Mouse (Mus musculus) neural tube, embryonic 15.5 days (tissue): Measurements from ENCODE around the gene Khdrbs1. TPM values are rescaled to one million over a fixed set of nuclear protein-coding genes. Genes with fewer than 3 reads are reported as not detected.
"Not testable (repeated sequence)": the region's sequence is repeated elsewhere in the genome, so short reads cannot be mapped to it uniquely, and the experiment has no call there.

Source experiments
- ATAC-seq: fragments of 200-750 bp; cut with Nextera tagmentation; 2 replicates; pipeline ENCODE4 v1.8.0; 2017; ENCODE audit warnings: mild to moderate bottlenecking, moderate TSS enrichment, moderate library complexity; ENCODE audit not compliant: low FRiP score
- H3K27ac ChIP-seq: fragments of 300-500 bp; sonication (generic); replicated peaks from 2 replicates; pipeline ENCODE4 v1.5.1; 2015; ENCODE audit warnings: mild to moderate bottlenecking, inconsistent platforms
- H3K27me3 ChIP-seq: fragments of 300-500 bp; sonication (generic); replicated peaks from 2 replicates; pipeline ENCODE4 v1.6.1; 2015; ENCODE audit warnings: inconsistent platforms
- H3K36me3 ChIP-seq: fragments of 300-500 bp; sonication (generic); 2 replicates; pipeline ENCODE4 v1.6.1; 2015; ENCODE audit warnings: inconsistent platforms
- H3K4me1 ChIP-seq: fragments of 300-500 bp; sonication (generic); 2 replicates; pipeline ENCODE4 v1.6.1; 2015; ENCODE audit warnings: inconsistent platforms
- H3K4me2 ChIP-seq: fragments of 300-500 bp; sonication (generic); 2 replicates; pipeline ENCODE4 v1.6.1; 2015; ENCODE audit warnings: inconsistent platforms, mild to moderate bottlenecking, moderate library complexity
- H3K4me3 ChIP-seq: fragments of 300-500 bp; sonication (generic); replicated peaks from 2 replicates; pipeline ENCODE4 v1.5.1; 2015; ENCODE audit warnings: mild to moderate bottlenecking, inconsistent platforms
- H3K9ac ChIP-seq: fragments of 300-500 bp; sonication (generic); replicated peaks from 2 replicates; pipeline ENCODE4 v1.6.1; 2015; ENCODE audit warnings: mild to moderate bottlenecking, inconsistent platforms
- H3K9me3 ChIP-seq: fragments of 300-500 bp; sonication (generic); replicated peaks from 2 replicates; pipeline ENCODE4 v1.6.1; 2016; ENCODE audit warnings: inconsistent platforms
- WGBS: fragments of 180-500 bp; shearing (Covaris S2); methylation state at CpG from one replicate; pipeline ENCODE4 v1.1.7; 2015; ENCODE audit warnings: mixed read lengths; 5-methylcytosine and 5-hydroxymethylcytosine counted together
- polyA plus RNA-seq: library from polyadenylated mRNA; unstranded; fragments of >200 nt; fragmentation: Nextera tagmentation; extraction: Ambion mirVana; gene quantifications from 2 replicates; pipeline ENCODE4 v1.2.1, GENCODE M21; 2015

Gene Khdrbs1
- polyA plus RNA-seq, 1 experiment from 2014 or later = 105 TPM

GRCm38 (mm10) chr4:129700661-129701060 lies 41.4 kb downstream of the Khdrbs1 start:
- H3K4me2 ChIP-seq, ATAC-seq, H3K9me3 ChIP-seq, H3K27me3 ChIP-seq, H3K9ac ChIP-seq, H3K4me3 ChIP-seq: not testable (repeated sequence)
- peaks cover 19% of the 10 kb centered on the region for H3K36me3 ChIP-seq
- WGBS = 94% methylated on average over 6 of the region's 6 CpGs
- H3K4me1 ChIP-seq = peaks cover 58% of the 10 kb centered on the region
- peak overlapping the region; percentile 85; the same call in 1 of the 2 replicates for H3K27ac ChIP-seq

- 64% methylated on average over 1 of the region's 1 CpGs for WGBS
- Histone ChIP-seq H3K4me2 (no peak overlapping the region), H3K9me3 (no peaks in the 10 kb centered on the region), H3K27ac (no peak overlapping the region), H3K4me1 (peaks cover 62% of the 10 kb centered on the region), H3K9ac (no peak overlapping the region), H3K27me3 (no peaks in the 10 kb centered on the region), H3K4me3 (no peak overlapping the region), H3K36me3 (peaks cover 17% of the 10 kb centered on the region)
- no peak for ATAC-seq
Observed at GRCm38 (mm10) chr4:129700216-129700615, 41.9 kb downstream of the Khdrbs1 start.

- Histone ChIP-seq H3K4me3 (peak overlapping the region; percentile 69), H3K27me3 (no peaks in the 10 kb centered on the region), H3K4me1 (peaks cover 54% of the 10 kb centered on the region), H3K36me3 (peaks cover 20% of the 10 kb centered on the region), H3K4me2 (peak overlapping the region; percentile 67), H3K27ac (peak overlapping the region; percentile 97), H3K9ac (peak overlapping the region; percentile 72), H3K9me3 (no peaks in the 10 kb centered on the region)
- no peak for ATAC-seq
- WGBS = 80% methylated on average over 7 of the region's 7 CpGs
Observed at GRCm38 (mm10) chr4:129697191-129697590, 44.9 kb downstream of the Khdrbs1 start.

- Histone ChIP-seq H3K4me3 (peak within 1 kb of the TSS; percentile 69), H3K9me3 (no peaks in the 10 kb centered on the region), H3K36me3 (peaks cover 28% of the 10 kb centered on the region), H3K9ac (peak within 1 kb of the TSS; percentile 72), H3K4me2 (peak within 1 kb of the TSS; percentile 67), H3K27ac (peak within 1 kb of the TSS; percentile 97), H3K27me3 (no peaks in the 10 kb centered on the region), H3K4me1 (peaks cover 46% of the 10 kb centered on the region)
- peak; percentile 89 for ATAC-seq
- under 1% methylated on average over 57 of the region's 57 CpGs for WGBS
Observed at GRCm38 (mm10) chr4:129696158-129696985, 45.7 kb downstream of the Khdrbs1 start, which contains the start of gene Tmem39b. Gene Tmem39b (minus strand): TSS chr4:129696838.

- WGBS = 22% methylated on average over 6 of the region's 6 CpGs
- ATAC-seq = peak; percentile 0; the same call in 1 of the 2 replicates
- Histone ChIP-seq H3K4me3 (peak overlapping the region; percentile 69), H3K4me1 (peaks cover 44% of the 10 kb centered on the region), H3K4me2 (peak overlapping the region; percentile 67), H3K9me3 (no peaks in the 10 kb centered on the region), H3K36me3 (peaks cover 31% of the 10 kb centered on the region), H3K27ac (peak overlapping the region; percentile 97), H3K9ac (peak overlapping the region; percentile 72), H3K27me3 (no peaks in the 10 kb centered on the region)
Observed at GRCm38 (mm10) chr4:129695815-129696157, 46.3 kb downstream of the Khdrbs1 start.

- H3K9me3 ChIP-seq = no peaks in the 10 kb centered on the region
- H3K4me2 ChIP-seq = no peak overlapping the region
- WGBS = 96% methylated on average over 6 of the region's 6 CpGs
- peaks cover 87% of the 10 kb centered on the region for H3K36me3 ChIP-seq
- no peaks in the 10 kb centered on the region for H3K27me3 ChIP-seq
- H3K9ac ChIP-seq = no peak overlapping the region
- no peak overlapping the region for H3K27ac ChIP-seq
- ATAC-seq = no peak
- H3K4me3 ChIP-seq = no peak overlapping the region
- H3K4me1 ChIP-seq = no peaks in the 10 kb centered on the region
Observed at GRCm38 (mm10) chr4:129684531-129684930, 57.6 kb downstream of the Khdrbs1 start.

GRCm38 (mm10) chr4:129683901-129684493 lies 58.1 kb downstream of the Khdrbs1 start:
- Histone ChIP-seq H3K4me1 (no peaks in the 10 kb centered on the region), H3K4me2 (no peak overlapping the region), H3K27me3 (no peaks in the 10 kb centered on the region), H3K27ac (no peak overlapping the region), H3K36me3 (peaks cover 86% of the 10 kb centered on the region), H3K9me3 (no peaks in the 10 kb centered on the region), H3K9ac (no peak overlapping the region), H3K4me3 (no peak overlapping the region)
- ATAC-seq = no peak
- 91% methylated on average over 11 of the region's 11 CpGs for WGBS

- Histone ChIP-seq H3K4me1 (no peaks in the 10 kb centered on the region), H3K36me3 (peaks cover 89% of the 10 kb centered on the region), H3K27me3 (no peaks in the 10 kb centered on the region), H3K27ac (no peak overlapping the region), H3K4me3 (no peak overlapping the region), H3K9ac (no peak overlapping the region), H3K9me3 (no peaks in the 10 kb centered on the region), H3K4me2 (no peak overlapping the region)
- WGBS = 95% methylated on average over 11 of the region's 11 CpGs
- ATAC-seq = no peak
Observed at GRCm38 (mm10) chr4:129681837-129682236, 60.3 kb downstream of the Khdrbs1 start.

- Histone ChIP-seq H3K27me3 (no peaks in the 10 kb centered on the region), H3K27ac (peak overlapping the region; percentile 92), H3K4me2 (peak overlapping the region; percentile 74), H3K9me3 (no peaks in the 10 kb centered on the region), H3K9ac (peak overlapping the region; percentile 90), H3K36me3 (peaks cover 23% of the 10 kb centered on the region), H3K4me3 (peak overlapping the region; percentile 90), H3K4me1 (peaks cover 24% of the 10 kb centered on the region)
- ATAC-seq = peak; percentile 67; the same call in 1 of the 2 replicates
- 9% methylated on average over 10 of the region's 10 CpGs for WGBS
Observed at GRCm38 (mm10) chr4:129672878-129673449, 69.1 kb downstream of the Khdrbs1 start.

GRCm38 (mm10) chr4:129672083-129672877 lies 69.8 kb downstream of the Khdrbs1 start, which contains the start of gene Kpna6:
Gene Kpna6 (minus strand): TSS chr4:129672767.
- Histone ChIP-seq H3K27me3 (no peaks in the 10 kb centered on the region), H3K4me1 (peaks cover 24% of the 10 kb centered on the region), H3K9me3 (no peaks in the 10 kb centered on the region), H3K36me3 (peaks cover 21% of the 10 kb centered on the region), H3K27ac (peak within 1 kb of the TSS; percentile 92), H3K4me3 (peak within 1 kb of the TSS; percentile 90), H3K4me2 (peak within 1 kb of the TSS; percentile 74), H3K9ac (peak within 1 kb of the TSS; percentile 90)
- under 1% methylated on average over 63 of the region's 65 CpGs for WGBS
- peak; percentile 88 for ATAC-seq

GRCm38 (mm10) chr4:129671491-129672082 lies 70.5 kb downstream of the Khdrbs1 start:
- H3K4me3 ChIP-seq = peak overlapping the region; percentile 90
- peak overlapping the region; percentile 90 for H3K9ac ChIP-seq
- H3K4me1 ChIP-seq = peaks cover 24% of the 10 kb centered on the region
- WGBS = 10% methylated on average over 12 of the region's 12 CpGs
- peaks cover 18% of the 10 kb centered on the region for H3K36me3 ChIP-seq
- H3K9me3 ChIP-seq = no peaks in the 10 kb centered on the region
- peak overlapping the region; percentile 74 for H3K4me2 ChIP-seq
- ATAC-seq = no peak
- peak overlapping the region; percentile 92 for H3K27ac ChIP-seq
- no peaks in the 10 kb centered on the region for H3K27me3 ChIP-seq
